Mouse (Mus musculus) left cerebral cortex, adult 18-20 months (tissue): ENCODE measurements around the gene Afdn. TPM values are rescaled to one million over a fixed set of nuclear protein-coding genes. Genes with fewer than 3 reads are reported as not detected.
"Not testable (repeated sequence)": the region's sequence is repeated elsewhere in the genome, so short reads cannot be mapped to it uniquely, and the experiment has no call there.

Experiments used
- DNase-seq, 2 experiments: peaks; one replicate each; pipeline ENCODE4 v3.0.0; 2021 to 2022; ENCODE audit warnings: low spot score in 2 of 2, mixed read lengths in 1 of 2
- total RNA-seq, 2 experiments: library from RNA; stranded (reverse); gene quantifications; 2 replicates each; pipeline ENCODE4 v1.2.3; 2021

The Afdn gene
- total RNA-seq, 2 experiments from 2014 or later, result 114 TPM

DNA sequence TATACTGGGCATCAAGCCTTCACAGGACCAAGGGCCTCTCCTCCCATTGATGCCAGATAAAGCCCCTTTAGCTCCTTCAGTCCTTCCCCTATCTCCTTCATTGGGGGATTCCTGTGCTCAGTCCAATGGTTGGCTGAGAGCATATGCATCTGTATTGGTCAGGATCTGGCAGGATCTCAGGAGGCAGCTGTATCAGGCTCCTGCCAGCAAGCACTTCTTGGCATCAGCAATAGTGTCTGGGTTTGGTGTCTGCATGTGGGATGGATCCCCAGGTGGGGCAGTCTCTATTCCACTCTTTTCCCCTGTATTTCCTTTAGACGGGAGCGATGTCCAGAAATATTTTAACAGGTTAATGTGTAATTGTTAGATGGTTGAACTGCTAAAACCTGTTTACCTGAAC lies 4.6 kb downstream of the Afdn start:
- not testable (repeated sequence) for DNase-seq

DNA sequence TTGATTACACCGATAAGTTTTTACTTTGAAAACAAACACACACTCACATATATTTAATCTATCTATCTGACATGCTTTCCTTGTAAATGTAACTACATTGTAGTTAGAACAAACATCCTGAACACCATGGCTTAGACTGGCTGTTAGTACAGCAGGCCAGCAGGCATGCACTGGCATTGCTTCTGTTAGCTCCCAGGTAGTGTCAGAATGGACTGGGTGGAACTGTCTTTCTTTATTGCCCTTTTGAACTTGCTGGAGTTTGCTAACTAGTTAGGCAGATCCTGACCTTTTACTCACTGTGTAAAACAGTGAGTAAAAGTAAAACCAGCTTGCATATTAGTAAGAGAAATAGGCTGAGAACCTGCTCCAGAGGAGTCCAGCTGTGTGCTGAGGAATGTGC lies 8.2 kb downstream of the Afdn start:
- no peak for DNase-seq

DNA sequence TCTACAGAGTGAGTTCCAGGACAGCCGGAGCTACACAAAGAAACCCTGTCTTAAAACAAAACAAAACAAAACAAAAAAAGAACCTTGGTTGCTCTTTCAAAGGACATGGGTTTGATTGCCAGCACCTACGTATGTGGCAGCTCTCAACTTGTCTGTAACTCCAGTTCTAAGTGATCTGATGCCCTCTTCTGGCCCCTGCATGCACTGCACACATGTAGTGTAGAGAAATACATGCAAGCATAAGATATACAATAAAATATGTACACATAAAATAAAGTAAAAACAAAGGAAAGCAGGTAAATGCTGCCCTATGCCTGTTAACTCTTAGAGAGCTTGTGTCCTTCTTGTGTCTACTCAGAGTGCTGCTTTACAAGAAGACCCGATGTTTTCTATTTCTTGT lies 8.9 kb downstream of the Afdn start:
- peak in 1 of 2 experiments; percentile 23 for DNase-seq

DNA sequence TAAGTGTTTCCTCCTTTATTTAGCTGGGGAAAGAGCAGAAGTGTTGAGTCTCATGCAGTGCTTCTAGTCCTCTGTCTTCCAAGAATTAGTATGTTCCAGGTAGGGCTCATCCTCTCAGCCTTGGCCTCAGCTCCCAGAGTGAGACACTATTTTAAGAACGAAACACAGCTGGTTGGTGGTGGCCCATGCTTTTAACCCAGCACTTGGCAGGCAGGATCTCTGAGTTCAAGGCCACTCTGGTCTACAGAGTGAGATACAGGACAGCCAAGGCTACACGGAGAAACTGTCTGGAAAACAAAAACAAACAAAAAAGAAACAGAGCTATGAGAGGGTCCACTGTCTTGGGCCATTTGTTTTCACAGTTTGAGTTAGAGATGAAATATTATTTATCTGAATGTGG lies 17.3 kb downstream of the Afdn start:
- no peak for DNase-seq

DNA sequence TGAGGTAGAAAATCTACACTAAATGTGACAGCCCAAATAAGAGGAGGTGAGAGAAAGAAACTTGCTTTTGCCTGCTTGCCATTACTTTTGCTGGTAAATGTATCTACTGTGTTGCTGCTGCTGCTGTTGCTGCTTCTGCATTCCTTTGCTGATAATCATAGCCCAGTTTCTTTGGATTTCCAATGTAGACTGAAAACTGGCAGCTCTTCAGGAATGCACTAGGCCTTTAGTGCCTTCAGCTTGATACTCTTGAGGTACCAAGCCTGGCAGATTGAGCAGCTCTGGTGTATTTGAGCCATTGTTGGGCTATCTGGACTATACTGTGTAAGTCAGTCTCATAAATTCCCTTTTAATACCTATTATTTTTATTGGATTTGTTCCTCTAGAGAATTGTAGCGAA lies 18.5 kb downstream of the Afdn start:
- DNase-seq, result no peak

DNA sequence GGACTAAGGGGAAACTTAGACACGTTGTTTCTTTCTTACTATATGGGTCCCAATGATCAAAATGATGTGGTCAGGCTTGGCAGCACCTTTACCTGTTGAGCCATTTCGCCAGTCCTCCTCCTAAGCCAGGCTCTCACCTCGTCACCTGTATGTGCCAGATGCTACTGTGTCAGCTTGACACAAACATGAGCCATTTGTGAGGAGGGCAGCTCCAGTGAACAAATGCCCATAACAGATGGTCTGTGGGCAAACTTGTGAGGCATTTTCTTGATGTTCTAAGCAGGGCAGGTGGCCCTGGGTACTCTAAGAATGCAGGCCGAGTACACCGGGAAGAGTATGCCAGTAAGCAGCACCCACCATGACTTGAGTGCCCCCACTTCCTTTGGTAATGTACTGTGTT lies 21.6 kb downstream of the Afdn start:
- peak in 1 of 2 experiments; percentile 12 for DNase-seq

DNA sequence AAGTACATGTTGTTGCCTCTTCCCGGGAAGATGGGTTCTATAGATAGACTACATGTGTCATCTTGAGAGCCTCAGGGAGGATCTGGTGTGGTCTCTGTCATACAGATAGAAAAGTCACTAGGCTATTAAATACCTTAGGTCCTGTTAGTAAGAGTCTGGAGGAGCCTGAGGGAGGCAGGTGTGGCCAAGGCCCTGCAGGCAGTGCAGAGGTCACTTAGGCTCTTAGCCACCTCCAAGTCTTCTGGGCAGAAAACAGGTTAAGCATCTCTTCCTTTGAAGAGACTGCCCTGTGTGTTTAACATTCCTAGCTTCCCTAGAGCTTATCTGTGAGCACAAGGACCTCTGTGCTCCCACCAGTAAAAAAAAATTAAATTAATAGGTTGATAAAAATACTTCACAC lies 23.1 kb downstream of the Afdn start:
- DNase-seq, result no peak

DNA sequence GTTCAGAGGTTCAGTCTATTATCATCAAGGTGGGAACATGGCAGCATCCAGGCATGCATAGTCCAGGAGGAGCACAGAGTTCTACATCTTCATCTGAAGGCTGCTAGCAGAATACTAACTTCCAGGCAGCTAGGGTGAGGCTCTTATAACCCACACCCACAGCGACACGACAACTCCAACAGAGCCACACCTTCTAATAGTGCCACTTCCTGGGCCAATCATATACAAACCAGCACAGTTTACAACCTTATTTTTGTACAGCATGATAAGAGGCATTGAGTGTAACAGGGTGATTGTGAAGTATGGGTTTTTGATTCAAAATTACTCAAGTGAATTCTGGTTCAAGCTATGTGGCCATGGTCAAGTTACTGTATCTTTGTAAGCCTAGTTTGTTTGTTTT lies 29.7 kb downstream of the Afdn start:
- not testable (repeated sequence) for DNase-seq

DNA sequence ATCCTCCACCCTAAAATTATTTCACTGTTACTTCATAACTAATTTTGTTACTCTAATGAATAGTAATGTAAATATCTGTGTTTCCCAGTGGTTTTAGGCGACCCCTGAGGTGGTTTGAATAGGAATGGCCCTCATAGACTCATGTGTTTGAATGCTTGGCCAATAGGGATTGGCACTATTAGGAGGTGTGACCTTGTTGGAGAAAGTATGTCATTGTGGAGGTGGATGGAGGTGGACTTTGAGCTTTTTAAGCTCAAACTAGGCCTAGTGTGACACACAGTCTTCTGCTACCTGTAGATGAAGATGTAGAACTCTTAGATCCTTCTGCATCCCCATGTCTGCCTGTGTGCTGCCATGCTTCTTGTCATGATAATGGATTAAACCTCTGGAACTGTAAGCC lies 37.4 kb downstream of the Afdn start:
- DNase-seq, result no peak

DNA sequence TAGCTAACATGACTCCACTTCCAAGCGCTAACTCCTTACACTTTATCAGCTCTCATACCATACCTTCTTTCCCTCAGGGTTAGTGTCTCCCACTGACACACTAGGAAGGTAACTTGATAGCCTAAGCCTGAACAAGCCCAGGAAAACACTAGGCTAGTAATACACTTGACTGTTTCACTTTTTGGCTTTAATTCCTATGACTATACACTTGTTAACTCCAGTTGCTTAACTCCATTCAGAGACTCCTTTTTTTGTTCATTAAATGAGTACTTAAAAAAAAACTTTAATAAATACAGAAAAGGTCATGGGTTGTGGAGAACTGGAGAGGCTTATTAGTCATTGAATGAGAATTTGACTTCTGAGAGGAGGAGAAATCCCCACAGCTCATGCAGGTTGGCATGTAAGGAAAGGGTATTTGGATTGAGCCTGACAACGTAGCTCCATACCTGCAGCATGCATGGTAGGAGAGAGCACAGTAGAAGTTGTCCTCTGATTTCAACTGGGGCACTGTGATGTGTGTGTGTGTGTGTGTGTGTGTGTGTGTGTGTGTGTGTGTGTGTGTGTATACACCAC lies 42.6 kb downstream of the Afdn start:
- DNase-seq, result no peak

DNA sequence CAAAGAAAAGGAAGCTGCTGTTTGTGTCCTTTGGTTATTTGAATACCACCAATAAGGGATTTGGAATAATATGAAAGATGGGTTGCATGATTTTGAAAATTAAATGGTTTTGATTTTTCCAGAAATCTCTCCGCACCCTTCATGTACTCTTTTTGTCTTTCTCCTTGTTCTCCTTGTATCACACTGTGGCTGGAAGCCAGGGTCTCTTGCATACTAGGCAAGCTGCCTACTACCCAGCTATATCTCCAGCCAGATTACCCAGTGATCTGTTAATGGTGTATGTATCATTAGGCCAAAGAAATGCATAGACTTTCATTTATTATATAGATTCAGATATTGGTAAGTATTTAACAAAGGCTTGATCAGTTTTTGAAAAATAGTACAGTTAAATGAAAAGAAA lies 45.7 kb downstream of the Afdn start:
- DNase-seq, result no peak

DNA sequence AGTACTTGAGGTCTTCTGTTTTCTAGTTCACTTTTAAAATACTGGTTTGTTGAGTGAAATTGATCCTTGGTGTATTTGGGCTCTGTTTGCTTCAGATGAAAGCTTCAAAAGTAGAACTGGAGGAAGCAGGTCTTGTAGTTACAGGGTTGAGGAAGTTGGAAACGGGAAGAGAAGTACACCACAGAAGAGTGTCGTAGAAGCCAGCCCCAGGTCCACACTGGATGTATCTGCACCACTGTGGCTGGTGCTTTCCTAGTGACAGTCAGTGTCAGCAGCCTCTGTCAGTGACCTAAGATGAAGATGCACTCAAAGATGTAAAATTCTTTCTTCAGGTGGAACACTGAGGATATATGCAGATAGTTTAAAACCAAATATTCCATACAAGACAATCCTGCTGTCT lies 57.5 kb downstream of the Afdn start:
- DNase-seq, result no peak

DNA sequence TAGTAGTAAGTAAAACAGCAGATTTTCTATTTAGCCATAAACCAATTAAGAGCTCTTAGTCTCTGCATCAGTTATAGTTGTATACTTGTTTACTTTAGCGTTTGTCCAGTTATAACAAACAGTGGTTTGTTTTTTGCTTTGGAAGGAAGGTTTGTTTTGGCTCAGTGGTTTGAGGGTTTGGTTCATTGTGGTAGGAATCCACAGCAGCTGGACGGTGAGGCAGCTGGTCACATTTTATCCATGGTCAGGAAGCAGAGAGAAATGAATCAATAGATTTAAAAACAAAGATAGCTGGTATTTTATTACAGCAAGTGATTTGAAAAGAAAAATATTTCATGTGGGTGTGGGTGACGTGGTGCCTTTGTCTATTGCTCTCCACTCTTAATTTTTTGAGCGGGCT lies 59.0 kb downstream of the Afdn start:
- no peak for DNase-seq

DNA sequence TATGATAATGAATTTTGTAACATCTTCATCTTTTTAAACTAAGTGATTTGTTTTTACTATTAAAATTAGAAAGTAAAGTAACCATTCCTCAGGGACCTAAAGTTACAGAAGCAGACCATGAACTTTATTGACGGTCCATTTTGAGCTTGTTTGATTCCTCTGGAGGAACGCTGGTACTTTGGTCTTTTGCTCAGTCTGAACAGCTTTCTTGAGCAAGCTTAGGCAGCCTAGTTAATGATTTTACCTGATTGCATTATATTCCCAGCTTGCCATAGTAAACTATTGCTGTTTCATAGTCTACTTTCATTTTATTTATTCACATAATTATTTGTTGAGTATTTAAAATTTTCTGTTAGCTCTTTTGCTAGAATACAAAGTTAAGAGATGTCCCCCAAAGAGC lies 60.3 kb downstream of the Afdn start:
- no peak for DNase-seq

DNA sequence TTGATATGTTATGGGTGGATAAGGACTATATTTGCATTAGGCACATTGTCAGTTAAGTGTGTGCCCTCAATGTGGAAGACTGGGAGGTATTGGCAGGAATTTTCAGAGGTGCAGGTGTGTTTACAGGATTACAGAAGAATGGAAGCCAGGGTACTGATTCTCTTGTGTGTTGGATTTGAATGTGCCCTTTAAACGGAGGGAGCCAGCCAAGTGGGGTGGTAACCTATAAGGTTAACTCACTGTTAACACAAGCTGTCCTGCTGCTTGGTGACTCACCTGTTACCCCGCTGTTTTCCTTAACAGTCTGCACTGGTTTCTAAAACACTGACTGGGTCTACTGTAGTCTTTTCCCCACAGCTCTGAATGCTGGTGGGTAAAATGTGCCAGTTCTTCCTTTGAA lies 65.1 kb downstream of the Afdn start:
- no peak for DNase-seq

DNA sequence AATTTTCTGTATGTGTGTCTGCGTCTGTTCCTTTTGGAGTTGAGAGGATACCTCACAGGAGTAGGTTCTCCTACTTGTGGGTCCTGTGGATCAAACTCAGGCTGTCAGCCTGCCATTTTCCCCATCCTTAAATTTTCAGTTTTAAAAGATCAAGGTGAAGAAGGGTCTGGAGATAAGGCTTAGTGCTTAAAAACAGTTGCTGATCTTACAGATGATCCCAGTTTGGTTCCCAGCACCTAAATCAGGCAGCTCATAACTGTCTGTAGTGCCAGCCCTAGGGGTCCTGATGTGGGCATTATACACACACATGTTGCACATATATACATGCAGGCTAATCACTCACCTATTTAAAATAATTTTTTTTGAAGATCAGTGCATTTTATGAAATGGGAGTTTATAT lies 69.9 kb downstream of the Afdn start:
- DNase-seq, result no peak

DNA sequence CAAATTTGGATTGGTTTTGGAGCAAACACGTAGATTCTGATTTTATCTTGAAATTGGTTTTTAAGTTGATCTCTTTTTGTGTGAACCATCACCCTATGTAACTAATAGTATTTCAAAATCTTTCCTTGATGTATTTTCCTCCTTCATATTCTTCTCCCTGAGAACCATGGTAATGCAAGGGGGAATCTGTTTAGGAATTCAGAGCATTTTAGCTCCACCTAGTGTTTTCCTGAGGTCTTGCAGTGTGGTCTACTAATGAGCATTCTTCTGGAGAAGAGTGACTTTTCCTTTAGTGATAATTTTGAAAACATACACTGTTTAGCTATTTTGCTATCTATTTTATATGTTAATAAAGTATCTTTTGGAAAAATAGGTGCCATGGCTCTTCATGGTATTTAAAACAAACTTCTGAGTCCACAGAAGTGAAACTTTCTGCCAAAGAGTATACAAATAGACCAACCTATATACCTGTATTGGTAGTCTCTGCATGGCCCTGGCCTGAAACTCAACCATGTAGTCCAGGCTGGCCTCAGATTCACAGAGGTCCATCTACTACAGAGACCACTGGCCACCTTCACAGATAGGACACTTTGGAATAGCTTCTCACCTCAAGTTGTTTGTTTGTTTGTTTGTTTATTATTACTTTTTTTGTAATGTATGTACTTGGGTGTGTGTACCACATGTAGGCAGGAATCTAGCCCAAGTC lies 70.5 kb downstream of the Afdn start:
- peak; percentile 42 to 58 for DNase-seq

DNA sequence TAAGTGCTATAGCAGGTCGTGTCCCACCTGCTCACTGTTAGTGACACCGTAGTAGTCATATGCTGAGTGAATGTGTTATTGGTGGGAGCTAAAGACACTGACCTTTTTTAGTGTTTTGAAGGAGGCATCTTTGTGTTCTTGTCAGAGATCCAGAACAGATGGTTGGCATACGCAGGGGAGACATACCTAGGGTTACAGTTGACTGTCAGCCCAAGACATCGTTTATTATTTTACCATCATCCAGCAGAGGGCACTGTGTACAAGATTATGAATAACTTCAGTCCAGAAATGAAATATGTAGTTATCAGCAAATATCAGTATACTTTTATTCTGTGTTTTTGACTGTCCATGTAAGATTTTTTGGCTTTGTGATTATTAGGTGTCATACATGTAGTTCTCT lies 75.5 kb downstream of the Afdn start:
- peak in 1 of 2 experiments; percentile 39 for DNase-seq

DNA sequence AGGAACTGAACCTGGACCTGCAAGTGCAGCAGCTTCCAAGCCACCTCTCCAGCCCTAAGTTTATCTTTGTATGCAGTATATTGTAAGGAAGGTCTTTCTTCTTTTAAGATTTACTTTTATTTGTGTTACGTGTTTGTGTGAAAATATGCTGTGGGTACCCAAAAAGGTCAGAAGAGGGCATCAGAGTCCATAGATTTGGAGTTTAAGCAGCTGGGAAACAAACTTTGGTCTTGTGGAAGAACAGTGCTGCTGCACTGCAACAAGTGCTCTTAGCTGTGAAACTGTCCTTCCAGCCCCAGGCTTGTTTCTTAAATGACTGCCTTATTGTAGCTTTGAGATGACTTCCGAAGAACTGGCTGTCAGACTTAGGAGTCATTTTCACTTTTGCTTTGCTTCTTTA lies 89.8 kb downstream of the Afdn start:
- DNase-seq, result no peak

DNA sequence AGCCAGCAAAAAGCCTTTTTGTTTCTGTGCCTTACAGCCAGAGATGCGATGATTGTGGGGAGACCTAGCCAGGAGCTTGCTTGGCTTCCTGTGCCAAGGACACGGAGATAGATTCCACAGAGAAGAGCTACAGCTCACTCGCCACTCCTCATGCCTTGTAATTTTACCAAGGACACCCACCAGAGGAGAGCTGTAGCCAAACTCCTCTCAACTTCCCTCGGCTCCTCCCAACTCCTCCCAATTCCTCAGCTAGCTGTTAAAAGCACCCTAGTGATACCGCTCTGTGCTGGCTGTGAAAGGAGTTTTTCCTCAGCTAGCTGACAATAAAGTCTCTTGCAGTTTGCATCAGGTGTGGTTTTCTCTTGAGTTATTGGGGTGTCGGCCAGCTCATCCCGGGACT lies 93.5 kb downstream of the Afdn start:
- peak; percentile 36 to 43 for DNase-seq

DNA sequence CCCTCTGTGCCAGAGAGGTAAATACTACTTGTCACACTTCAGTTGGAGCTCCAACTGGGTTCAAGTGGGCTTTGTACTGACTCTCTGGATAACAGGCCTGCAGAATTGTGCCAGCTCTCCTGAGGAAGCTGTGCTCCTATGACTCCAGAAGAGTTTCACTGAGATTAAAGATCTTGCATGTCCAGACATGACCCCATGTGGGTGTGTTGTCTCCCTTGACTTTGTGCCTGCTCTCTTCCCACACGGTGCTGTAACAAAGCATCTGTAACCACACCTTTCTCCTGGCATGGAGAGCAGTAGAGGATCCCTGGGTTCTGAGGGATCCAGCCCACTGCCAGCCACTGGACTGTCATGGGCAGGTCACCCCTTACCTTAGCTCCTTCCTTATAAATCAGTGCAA lies 95.1 kb downstream of the Afdn start:
- DNase-seq, result no peak

DNA sequence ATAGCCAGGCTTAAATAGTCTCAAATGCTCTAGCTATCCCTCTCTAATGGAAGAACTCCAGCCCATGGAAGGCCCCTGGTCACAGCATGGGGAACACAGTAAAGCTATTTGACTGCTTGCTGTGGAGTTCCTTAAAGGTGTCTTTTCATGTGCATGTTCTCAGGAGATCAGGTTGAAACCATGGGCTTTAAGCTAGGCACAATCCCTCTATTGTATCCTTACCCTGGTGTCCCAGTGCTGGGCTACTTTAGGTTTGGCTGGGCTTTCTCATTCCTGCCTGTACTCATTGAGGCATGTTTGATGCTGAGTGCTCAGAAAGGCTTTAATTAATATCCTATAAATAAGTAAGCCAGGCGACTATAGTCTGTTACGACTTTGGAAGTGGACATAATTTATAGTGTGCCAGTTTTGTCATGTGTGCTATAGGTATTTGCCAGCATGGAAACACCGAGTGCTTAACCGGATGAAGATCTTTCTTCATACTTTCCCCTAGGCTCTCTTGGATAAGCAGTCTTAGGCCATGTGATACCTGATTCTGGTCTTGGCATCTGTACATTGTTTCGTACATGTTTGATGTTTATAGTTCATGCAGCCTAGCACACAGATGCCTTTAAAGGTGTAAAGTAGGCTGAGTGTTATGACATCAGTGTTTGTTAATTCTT lies 96.2 kb downstream of the Afdn start:
- no peak for DNase-seq

DNA sequence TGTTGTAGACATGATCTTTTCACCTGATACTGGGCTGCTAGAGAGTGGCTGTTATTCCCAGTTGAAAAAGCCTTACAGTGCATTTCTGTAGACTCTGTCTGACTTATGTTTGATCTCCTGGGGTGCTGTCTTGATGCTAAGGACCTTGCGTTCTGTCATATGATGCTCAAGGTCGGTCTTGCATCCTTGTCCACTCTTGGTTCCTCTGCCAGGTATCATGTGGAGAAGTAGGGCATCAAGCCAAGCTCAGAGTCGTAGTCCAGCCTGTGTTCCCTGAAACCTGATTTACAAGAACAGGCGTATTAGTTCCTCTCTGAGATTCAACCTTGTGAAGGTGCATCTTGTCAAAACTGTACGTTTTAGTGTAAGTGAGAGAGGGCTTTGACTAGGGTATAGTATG lies 105.0 kb downstream of the Afdn start:
- DNase-seq, result no peak
